Mouse (Mus musculus) testis, adult 2 months (tissue): ENCODE results near the gene Tmem107.

Experiments
- CTCF ChIP-seq: fragments of 200-500 bp; IDR thresholded peaks from 2 replicates; pipeline ENCODE4 v1.5.1; 2012; ENCODE audit warnings: low read depth, mild to moderate bottlenecking, inconsistent platforms, low read length, moderate library complexity; ENCODE audit not compliant: control insufficient read depth, insufficient read depth, insufficient replicate concordance
- POLR2A ChIP-seq: fragments of 200-500 bp; IDR thresholded peaks from 2 replicates; pipeline ENCODE4 v1.6.1; 2012; ENCODE audit warnings: low read depth, mild to moderate bottlenecking, inconsistent platforms, low read length, moderate library complexity; ENCODE audit not compliant: control insufficient read depth

DNA sequence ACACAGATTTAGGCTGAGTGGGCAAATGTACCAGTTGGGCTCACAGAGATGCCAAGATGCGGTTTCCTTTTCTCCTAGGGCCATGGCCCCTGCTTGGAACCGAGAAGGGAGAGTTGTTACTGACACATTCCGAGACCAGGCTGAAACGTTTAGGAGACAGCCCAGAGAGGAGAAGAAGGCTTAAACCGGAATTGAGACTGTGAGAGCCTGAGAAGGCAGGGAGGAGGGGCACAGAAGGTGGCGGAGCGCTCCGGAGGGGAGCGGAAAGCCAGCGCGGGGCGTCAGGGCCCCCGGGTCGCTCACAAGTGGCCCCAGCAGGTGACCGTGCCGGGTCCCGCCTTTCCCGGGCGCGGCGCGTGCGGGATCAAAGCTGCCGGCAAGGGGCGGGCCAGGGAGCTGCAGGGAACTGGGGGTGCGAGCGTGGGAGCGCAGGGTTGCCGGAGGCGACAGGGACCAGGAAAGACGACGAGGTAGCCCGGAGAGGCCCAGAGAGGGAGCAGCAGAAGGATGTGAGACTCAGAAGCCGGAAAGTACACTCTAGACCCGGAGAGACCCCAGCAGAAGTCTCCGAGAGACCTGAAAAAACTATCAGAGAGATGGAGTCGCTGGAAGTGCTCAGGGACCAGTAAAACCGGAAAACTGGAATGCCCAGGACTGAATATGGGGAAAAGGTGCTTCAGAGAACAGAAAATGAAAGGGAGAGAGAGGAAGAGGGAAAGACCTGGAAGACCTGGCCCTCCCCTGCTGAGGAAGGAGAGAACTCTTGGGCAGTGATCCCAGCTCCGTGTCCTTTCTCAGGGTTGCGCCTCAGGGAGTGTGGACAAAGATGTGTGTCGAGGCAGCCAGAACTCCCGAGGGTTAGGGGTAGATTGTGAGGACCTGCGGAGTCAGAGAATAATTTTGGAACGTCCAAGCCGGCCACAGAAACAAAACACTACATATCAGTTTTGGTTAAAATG, 47.4 kb downstream of the Tmem107 start:
- TF ChIP-seq CTCF = no peak
- TF ChIP-seq POLR2A = no peak
